ENCODE assay signal across 22 mouse cellular contexts in the genomic region with DNA sequence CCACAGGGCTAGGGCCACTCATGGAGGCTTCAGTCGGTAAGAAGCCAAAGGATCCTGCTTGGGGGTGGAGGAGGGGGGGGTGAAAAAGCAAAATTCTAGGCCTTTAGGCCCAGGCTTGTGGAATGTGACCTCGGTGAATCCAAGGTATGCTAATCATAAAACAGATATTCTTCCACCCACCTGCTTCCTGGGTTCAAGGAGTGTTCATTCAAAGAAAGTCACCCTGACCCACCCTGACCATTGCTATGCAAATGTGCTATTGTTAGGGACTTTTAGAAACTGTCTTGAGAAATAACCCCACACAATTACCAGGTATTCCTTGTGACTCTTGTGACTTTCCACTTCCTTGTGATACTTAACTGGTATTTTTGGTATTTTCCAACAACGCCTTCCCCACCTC. TPM values are rescaled to one million over a fixed set of nuclear protein-coding genes. Genes with fewer than 3 reads are reported as not detected.
DNase-seq lines count a peak whose midpoint lies in the region; TF ChIP-seq lines count a peak whose summit lies in the region.
"Had no signal": no experiment of that assay in that cellular context is flagged by ENCODE, and none has a peak within 500 bp of the region (broad histone marks: within the 10 kb centered on the region; RNA-seq: fewer than 3 reads in every experiment).

No protein-coding gene starts in this region.

- H3K79me2 ChIP-seq in CH12.LX (replicated peaks; ENCODE audit: control insufficient read depth, extremely low read depth, insufficient read depth, poor library complexity, severe bottlenecking) = no peaks in the 10 kb centered on the region

- TF ChIP-seq RAD21 in CH12.LX (IDR thresholded peaks at IDR 0.05; ENCODE audit: low read depth, low read length) = no peak

- TF ChIP-seq EP300 in CH12.LX (IDR thresholded peaks at IDR 0.05; ENCODE audit: low read length) = no peak

- in situ Hi-C loops in CH12.LX (cut with MboI; ENCODE audit: low pct_ligation_motif_present, low pct_unique_long_range_greater_than_20kb, low sequenced_read_pairs) = no loop called here

- no peaks in the 10 kb centered on the region for H3K27me3 ChIP-seq in CH12.LX (replicated peaks)
- H3K27me3 ChIP-seq: embryonic facial prominence, embryonic 12.5 days; forebrain, embryonic 13.5 days; forebrain, embryonic 15.5 days; Patski had no signal

- TF ChIP-seq POLR2A in CH12.LX (IDR thresholded peaks at IDR 0.05; ENCODE audit: low read depth, low read length) = no peak

- TF ChIP-seq CTCF in CH12.LX (conservative IDR thresholded peaks at IDR 0.05 in 1 of 2, IDR thresholded peaks at IDR 0.05 in 1 of 2; ENCODE audit: low read depth in 2 of 2, low read length in 2 of 2) = no peak

- H3K9ac ChIP-seq in CH12.LX (ENCODE audit: insufficient read depth, low read depth) = no peak overlapping the region
- H3K9ac ChIP-seq: embryonic facial prominence, embryonic 12.5 days; forebrain, embryonic 13.5 days; forebrain, embryonic 15.5 days; forebrain, postnatal 0 days had no signal

- H3K4me2 ChIP-seq in CH12.LX (ENCODE audit: insufficient read depth, low read depth, poor library complexity, severe bottlenecking) = no peak overlapping the region
- H3K4me2 ChIP-seq: embryonic facial prominence, embryonic 12.5 days; forebrain, embryonic 13.5 days; forebrain, embryonic 15.5 days had no signal

- peak; percentile 4 for DNase-seq in CH12.LX (ENCODE audit: extremely low read depth)
- DNase-seq in ES-CJ7 (ENCODE audit: low read depth, low spot score) = peak; percentile 90
- DNase-seq in R1 (ENCODE audit: low read depth, low spot score) = peak; percentile 98
- DNase-seq in right cerebral cortex, adult 2 months (ENCODE audit: low spot score in 2 of 2) = no peak
- DNase-seq in left cerebral cortex, adult 8-10 months (ENCODE audit: low spot score in 2 of 2) = no peak
- no peak for DNase-seq in frontal cortex, adult 2 months (ENCODE audit: extremely low spot score in 1 of 2, low spot score in 1 of 2)
- DNase-seq: adrenal gland, adult 8-10 months; adrenal gland, postnatal 14 days; adrenal gland, postnatal 36 days; B cell, adult 2 months; cerebellum, adult 11-12 months; cerebellum, adult 2 months; cerebellum, adult 9-10 months; cerebellum, postnatal 10 days; cerebellum, postnatal 25 days; forebrain, postnatal 0 days had no signal

- no peaks in the 10 kb centered on the region for H3K36me3 ChIP-seq in CH12.LX (replicated peaks in 1 of 2; ENCODE audit: control insufficient read depth in 1 of 2, insufficient read depth in 1 of 2, low read length in 1 of 2)
- H3K36me3 ChIP-seq: embryonic facial prominence, embryonic 10.5 days; embryonic facial prominence, embryonic 12.5 days; forebrain, embryonic 15.5 days; G1E had no signal

- H3K9me3 ChIP-seq in CH12.LX (replicated peaks; ENCODE audit: low read length) = no peaks in the 10 kb centered on the region
- H3K9me3 ChIP-seq: embryonic facial prominence, embryonic 10.5 days; embryonic facial prominence, embryonic 12.5 days; forebrain, embryonic 13.5 days; forebrain, embryonic 15.5 days had no signal

- dilution Hi-C loops in CH12.LX (cut with MboI; ENCODE audit: extremely low pct_ligation_motif_present, extremely low pct_unique_long_range_greater_than_20kb, low sequenced_read_pairs) = no loop called here

- no peak overlapping the region for H3K4me3 ChIP-seq in CH12.LX (replicated peaks in 1 of 3; ENCODE audit: low read depth in 2 of 3, low read length in 2 of 3, poor library complexity in 1 of 3)
- H3K4me3 ChIP-seq: embryonic facial prominence, embryonic 10.5 days; embryonic facial prominence, embryonic 12.5 days; forebrain, embryonic 13.5 days; forebrain, embryonic 15.5 days had no signal

- H3K4me1 ChIP-seq in CH12.LX (ENCODE audit: control insufficient read depth in 1 of 2, insufficient read depth in 2 of 2) = peaks cover 0 to 11% of the 10 kb centered on the region in 2 experiments; a peak in 3 of 4 replicates
- H3K4me1 ChIP-seq: embryonic facial prominence, embryonic 10.5 days; embryonic facial prominence, embryonic 12.5 days; forebrain, embryonic 13.5 days; forebrain, embryonic 15.5 days had no signal

- H3K27ac ChIP-seq in CH12.LX (ENCODE audit: insufficient read depth, low read depth) = no peak overlapping the region
- H3K27ac ChIP-seq: embryonic facial prominence, embryonic 10.5 days; embryonic facial prominence, embryonic 12.5 days; forebrain, embryonic 13.5 days; forebrain, embryonic 15.5 days had no signal

TF ChIP-seq in CH12.LX, 34 proteins besides CTCF, POLR2A, EP300 and RAD21:
- no peak for TF ChIP-seq GABPA (IDR thresholded peaks at IDR 0.05; ENCODE audit: insufficient replicate concordance, low read depth, low read length)

RNA-seq across cellular contexts. Expression of a gene that starts 49.5 kb away (rescaled TPM):
- total RNA-seq in CH12.LX (2012; rRNA removed) = 1.3 and 3.4 TPM in 2 replicates
- 3.4 and 4.4 TPM in 2 replicates for total RNA-seq in CH12.LX (2014; rRNA removed)
- polyA plus RNA-seq in CH12.LX (2012; ENCODE audit: insufficient read length, low read depth) = 4.0 and 5.4 TPM in 2 replicates
- 10 to 100 TPM; 56.8 to 70.4 (median 63.9) TPM for total RNA-seq in left cerebral cortex, adult 8-10 months (2022)
- polyA plus RNA-seq in frontal cortex, adult 2 months (2012; rRNA removed) = 43.0 and 48.2 TPM in 2 replicates
- polyA plus RNA-seq: G1E had no signal

Comparison
In these comparisons a context has a peak if more than half of its experiments do, and no peak if none do; other contexts are left out.
1. DNase-seq: peak in CH12.LX (single experiment), ES-CJ7 (single experiment) and R1 (single experiment); none in right cerebral cortex, adult 2 months (0 of 2), left cerebral cortex, adult 8-10 months (0 of 2) and frontal cortex, adult 2 months (0 of 2).
2. RNA of a gene that starts 49.5 kb away (total RNA-seq): 56.8 to 70.4 TPM in left cerebral cortex, adult 8-10 months; 1.3 to 4.4 TPM in CH12.LX; every median in the first group is over 10 times any median in the second.